Mouse (Mus musculus) cortical plate, adult 2 months (tissue): ENCODE measurements at regions not wholly inside any gene's neighbourhood (a gene's known extent, or its start where the extent isn't known, plus 50 kb on each side); places are given as distances from the start of the nearest gene placed in this dataset.

ENCODE experiments used
- H3K27ac ChIP-seq: fragments of 200-500 bp; 2 replicates; pipeline ENCODE4 v1.5.1; 2012; ENCODE audit warnings: low read length, control low read depth, inconsistent platforms; ENCODE audit not compliant: insufficient read depth
- H3K4me1 ChIP-seq: fragments of 200-500 bp; 2 replicates; pipeline ENCODE4 v1.6.1; 2011; ENCODE audit warnings: low read length; ENCODE audit not compliant: control insufficient read depth, insufficient read depth
- H3K4me3 ChIP-seq: fragments of 200-500 bp; 2 replicates; pipeline ENCODE4 v1.5.1; 2011; ENCODE audit warnings: mild to moderate bottlenecking, low read length, control low read depth; ENCODE audit not compliant: insufficient read depth
- CTCF ChIP-seq: fragments of 200-500 bp; IDR thresholded peaks from 2 replicates; pipeline ENCODE4 v1.5.1; 2011; ENCODE audit warnings: mild to moderate bottlenecking, control low read depth, low read length; ENCODE audit not compliant: insufficient read depth; ENCODE audit errors: extremely low read depth
- POLR2A ChIP-seq: fragments of 200-500 bp; IDR thresholded peaks from 2 replicates; pipeline ENCODE4 v1.6.1; 2011; ENCODE audit warnings: mild to moderate bottlenecking, low read length, control low read depth; ENCODE audit not compliant: insufficient read depth; ENCODE audit errors: extremely low read depth

GRCm38 (mm10) chr13:52031465-52031864 is 185.0 kb downstream of the Gadd45g start:
- Histone ChIP-seq H3K4me1 (peaks cover 3% of the 10 kb centered on the region; the same call in 1 of the 2 replicates), H3K4me3 (no peak overlapping the region), H3K27ac (no peak overlapping the region)
- TF ChIP-seq CTCF (no peak), POLR2A (no peak)

GRCm38 (mm10) chr13:52035731-52036130 is 189.3 kb downstream of the Gadd45g start:
- Histone ChIP-seq H3K4me1 (peaks cover 3% of the 10 kb centered on the region; the same call in 1 of the 2 replicates), H3K27ac (no peak overlapping the region), H3K4me3 (no peak overlapping the region)
- no peak for TF ChIP-seq POLR2A
- no peak for TF ChIP-seq CTCF

GRCm38 (mm10) chr13:52036351-52036750 is 189.9 kb downstream of the Gadd45g start:
- Histone ChIP-seq H3K4me1 (peaks cover 3% of the 10 kb centered on the region; the same call in 1 of the 2 replicates), H3K4me3 (no peak overlapping the region), H3K27ac (no peak overlapping the region)
- no peak for TF ChIP-seq CTCF
- no peak for TF ChIP-seq POLR2A

GRCm38 (mm10) chr13:52037218-52037617 is 190.7 kb downstream of the Gadd45g start:
- Histone ChIP-seq H3K4me3 (no peak overlapping the region), H3K27ac (no peak overlapping the region), H3K4me1 (peaks cover 5% of the 10 kb centered on the region; the same call in 1 of the 2 replicates)
- TF ChIP-seq CTCF (no peak), POLR2A (no peak)

- TF ChIP-seq POLR2A (no peak), CTCF (no peak)
- Histone ChIP-seq H3K27ac (no peak overlapping the region), H3K4me1 (0 out of 2 replicates have a peak, but pooled peaks cover 2% of the 10 kb centered on the region), H3K4me3 (no peak overlapping the region)
Observed at GRCm38 (mm10) chr13:52041467-52042421, 195.3 kb downstream of the Gadd45g start.

GRCm38 (mm10) chr13:52042867-52043266 is 196.4 kb downstream of the Gadd45g start:
- Histone ChIP-seq H3K27ac (no peak overlapping the region), H3K4me3 (no peak overlapping the region), H3K4me1 (peaks cover 2% of the 10 kb centered on the region; the same call in 1 of the 2 replicates)
- TF ChIP-seq POLR2A (no peak), CTCF (no peak)

- TF ChIP-seq CTCF (no peak), POLR2A (no peak)
- no peak overlapping the region for H3K4me3 ChIP-seq
- H3K27ac ChIP-seq: no peak overlapping the region
- H3K4me1 ChIP-seq: peaks cover 2% of the 10 kb centered on the region; the same call in 1 of the 2 replicates
Observed at GRCm38 (mm10) chr13:52043916-52044315, 197.4 kb downstream of the Gadd45g start.

- no peak overlapping the region for H3K27ac ChIP-seq
- no peak for TF ChIP-seq POLR2A
- no peak for TF ChIP-seq CTCF
- H3K4me3 ChIP-seq: no peak overlapping the region
- H3K4me1 ChIP-seq: peaks cover 2% of the 10 kb centered on the region; the same call in 1 of the 2 replicates
Observed at GRCm38 (mm10) chr13:52045349-52045748, 198.9 kb downstream of the Gadd45g start.

GRCm38 (mm10) chr13:52046020-52046419 is 199.5 kb downstream of the Gadd45g start:
- TF ChIP-seq CTCF (no peak), POLR2A (no peak)
- Histone ChIP-seq H3K27ac (no peak overlapping the region), H3K4me1 (peaks cover 2% of the 10 kb centered on the region; the same call in 1 of the 2 replicates), H3K4me3 (no peak overlapping the region)
